Mouse (Mus musculus) G1E-ER4 (cell line): ENCODE measurements around the gene Polr1c. TPM values are rescaled to one million over a fixed set of nuclear protein-coding genes. Genes with fewer than 3 reads are reported as not detected.

Source experiments
- GATA1 ChIP-seq: IDR thresholded peaks from one replicate; pipeline ENCODE4 v1.8.0; 2012; ENCODE audit warnings: low read length, inconsistent platforms
- polyA plus RNA-seq: library from polyadenylated mRNA; stranded (reverse); fragments of >175 nt; gene quantifications from 2 replicates; pipeline ENCODE4 v1.2.3, GENCODE M21; 2012

Polr1c gene
- 16.5 and 28.3 TPM in 2 replicates for polyA plus RNA-seq

DNA sequence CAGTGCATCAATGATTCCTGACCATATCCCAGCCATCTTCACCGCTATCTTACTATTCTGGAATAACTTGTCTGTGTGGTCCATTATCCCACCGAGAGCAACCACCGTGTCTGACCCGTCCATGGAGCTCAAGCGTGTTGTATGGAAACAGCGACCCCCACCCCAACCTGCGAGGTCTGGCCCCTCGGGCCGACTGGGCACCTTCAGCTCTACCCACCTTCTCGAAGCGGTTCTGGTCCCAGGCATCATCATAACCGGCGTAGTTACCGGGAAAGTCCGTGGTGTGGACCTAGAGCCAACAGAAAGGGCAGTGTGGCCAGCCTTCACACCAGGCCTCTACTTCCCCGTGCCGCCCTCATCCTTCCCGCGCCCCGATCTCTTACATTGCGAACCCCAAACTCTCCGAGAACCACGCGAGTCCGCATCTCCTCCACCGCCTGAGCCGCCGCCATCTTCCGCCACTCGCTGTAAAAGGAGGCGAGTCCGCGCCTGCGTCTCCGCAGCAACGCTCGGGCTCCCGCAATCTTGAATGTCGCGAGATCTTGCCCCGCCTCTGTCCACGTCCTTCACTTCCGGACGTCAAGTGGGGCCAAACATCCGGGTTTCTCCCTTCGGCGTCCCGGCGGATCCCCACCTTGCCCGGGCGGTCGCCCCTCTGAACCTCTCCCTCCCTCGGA is at the start of gene Polr1c, which contains the start of gene Yipf3:
TSS of gene Polr1c (minus strand) at position 543 of the 677 bp plus-strand sequence.
TSS of gene Yipf3 (plus strand) at position 569 of the 677 bp plus-strand sequence.
- no peak for TF ChIP-seq GATA1

DNA sequence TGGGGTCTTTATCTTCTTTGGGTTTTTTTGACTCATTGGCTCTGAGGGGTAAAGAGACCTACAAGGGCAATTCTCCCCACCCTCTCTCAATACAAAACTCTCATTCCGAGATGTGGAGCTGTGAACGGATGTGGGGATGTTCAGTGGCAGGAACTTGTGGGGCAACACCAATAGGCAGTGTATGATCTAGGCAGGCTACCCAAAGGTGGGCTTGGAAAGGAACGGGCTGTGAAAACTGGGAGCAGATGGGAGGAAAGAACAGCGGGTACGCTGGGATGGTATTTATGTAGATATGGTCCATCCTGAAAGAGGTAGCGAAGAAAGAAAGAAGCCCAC is 49.1 kb upstream of the Polr1c start:
- TF ChIP-seq GATA1 = no peak

DNA sequence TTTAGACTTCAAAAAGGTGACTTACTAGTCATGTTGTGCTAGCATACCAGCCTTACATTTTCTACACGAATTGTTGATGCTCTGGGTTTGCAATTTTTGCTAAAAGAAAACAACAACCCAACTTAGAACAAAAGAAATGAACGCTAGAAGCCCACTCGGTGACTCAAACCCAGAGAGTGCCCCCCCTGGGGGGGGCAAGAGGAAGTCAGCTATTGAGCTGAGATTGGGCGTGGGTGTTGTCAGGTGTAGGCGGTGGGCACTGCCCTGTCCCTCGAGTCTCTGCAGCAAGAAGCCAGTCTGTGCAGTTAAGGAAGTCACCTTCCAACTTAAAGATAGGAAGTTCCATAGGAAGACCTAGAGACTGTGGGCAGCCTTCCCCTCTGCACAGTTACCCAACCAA is 48.7 kb upstream of the Polr1c start:
- no peak for TF ChIP-seq GATA1

DNA sequence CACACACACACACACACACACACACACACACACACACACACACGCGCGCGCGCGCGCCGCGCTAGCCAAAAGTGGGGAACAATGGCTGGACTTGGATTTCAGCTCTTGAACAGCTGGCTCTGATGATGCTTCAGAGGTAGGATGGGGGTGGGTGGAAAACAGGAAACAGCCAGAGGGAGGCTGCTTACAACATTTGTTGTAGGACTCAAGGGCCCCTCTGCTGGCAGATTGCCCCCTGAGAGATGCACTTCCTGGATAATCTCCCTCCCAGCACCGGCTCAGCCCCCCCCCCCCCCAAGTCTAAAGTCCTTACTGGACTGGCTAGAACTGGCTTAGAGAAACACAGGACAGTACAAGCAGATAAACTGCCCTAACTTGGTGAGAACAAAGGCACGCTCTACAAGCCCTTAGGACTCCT is 39.8 kb upstream of the Polr1c start:
- TF ChIP-seq GATA1 = no peak

DNA sequence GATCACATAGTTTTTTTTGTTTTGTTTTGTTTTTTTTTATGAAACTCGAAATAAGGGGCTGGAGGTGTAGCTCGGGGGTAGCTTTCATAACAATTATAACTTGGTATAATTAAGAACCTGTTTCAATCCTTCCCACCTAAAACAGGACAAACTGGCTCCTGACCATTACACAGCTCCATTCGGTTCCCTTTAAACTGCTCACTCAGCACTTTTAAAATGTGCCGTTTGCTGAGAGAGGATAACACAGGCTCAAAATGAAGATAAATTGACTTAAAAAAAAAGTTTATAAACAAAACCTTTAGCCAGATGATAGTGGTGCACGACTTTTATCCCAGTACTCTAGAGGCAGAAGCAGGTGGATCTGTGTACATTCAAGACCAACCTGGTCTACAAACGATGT is 37.6 kb upstream of the Polr1c start:
- no peak for TF ChIP-seq GATA1

DNA sequence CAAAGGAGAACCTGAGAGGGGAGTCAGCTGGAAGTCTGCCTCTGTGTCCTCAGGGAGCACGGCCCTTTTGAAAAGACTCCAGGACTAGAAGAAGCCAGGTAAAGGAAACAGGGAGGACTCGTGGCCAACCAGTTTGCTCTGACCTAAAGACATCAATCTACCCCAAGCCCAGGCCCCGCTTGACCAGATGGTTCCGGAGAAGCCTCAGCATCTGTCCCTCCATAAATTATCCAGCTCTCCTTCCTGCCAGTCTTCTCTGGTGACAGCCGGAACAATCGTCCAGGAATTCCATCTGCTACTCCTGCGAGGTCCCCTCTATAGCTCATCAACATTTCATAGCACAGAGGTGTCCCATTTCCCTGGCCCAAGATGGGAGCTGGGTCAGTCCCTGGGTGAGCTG is 36.8 kb upstream of the Polr1c start:
- TF ChIP-seq GATA1 = no peak

DNA sequence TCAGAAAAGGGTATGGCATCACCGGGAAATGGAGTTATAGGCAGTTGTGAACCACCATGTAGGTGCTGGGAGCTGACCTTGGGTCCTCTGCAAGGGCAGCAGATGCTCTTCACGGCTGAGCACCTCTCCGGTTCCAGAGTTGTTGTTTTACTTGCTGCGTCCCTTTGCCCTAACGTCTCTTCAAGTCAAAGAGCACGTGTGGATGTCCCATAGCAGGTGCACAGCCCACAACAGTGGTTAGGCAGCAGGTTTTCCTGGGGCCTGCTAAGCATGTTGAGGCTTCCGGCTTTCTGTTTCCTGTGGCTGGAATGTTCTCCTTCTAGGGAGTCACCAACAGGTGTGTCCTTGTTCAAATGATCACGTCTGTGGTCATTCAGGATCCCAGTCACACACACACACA is 36.1 kb upstream of the Polr1c start:
- TF ChIP-seq GATA1 = no peak

DNA sequence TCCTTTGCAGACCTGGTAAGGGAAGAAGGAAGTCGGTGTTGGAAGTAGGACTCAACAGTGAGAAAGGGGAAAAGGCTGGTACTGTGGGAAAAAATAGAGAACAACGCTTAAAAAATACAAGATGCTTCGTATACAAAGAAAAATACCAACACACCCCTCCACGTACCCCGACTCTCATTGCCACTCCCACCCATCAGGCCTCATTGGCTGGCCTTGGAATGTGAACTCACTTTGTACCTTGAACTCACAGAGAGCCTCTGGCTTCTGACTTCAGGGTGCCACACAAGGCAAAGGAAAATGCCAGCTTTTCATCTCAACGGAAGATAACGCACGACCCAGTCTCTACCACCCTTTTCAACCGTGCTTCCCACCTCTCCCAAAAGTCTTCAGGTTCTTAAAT is 35.3 kb upstream of the Polr1c start:
- no peak for TF ChIP-seq GATA1

DNA sequence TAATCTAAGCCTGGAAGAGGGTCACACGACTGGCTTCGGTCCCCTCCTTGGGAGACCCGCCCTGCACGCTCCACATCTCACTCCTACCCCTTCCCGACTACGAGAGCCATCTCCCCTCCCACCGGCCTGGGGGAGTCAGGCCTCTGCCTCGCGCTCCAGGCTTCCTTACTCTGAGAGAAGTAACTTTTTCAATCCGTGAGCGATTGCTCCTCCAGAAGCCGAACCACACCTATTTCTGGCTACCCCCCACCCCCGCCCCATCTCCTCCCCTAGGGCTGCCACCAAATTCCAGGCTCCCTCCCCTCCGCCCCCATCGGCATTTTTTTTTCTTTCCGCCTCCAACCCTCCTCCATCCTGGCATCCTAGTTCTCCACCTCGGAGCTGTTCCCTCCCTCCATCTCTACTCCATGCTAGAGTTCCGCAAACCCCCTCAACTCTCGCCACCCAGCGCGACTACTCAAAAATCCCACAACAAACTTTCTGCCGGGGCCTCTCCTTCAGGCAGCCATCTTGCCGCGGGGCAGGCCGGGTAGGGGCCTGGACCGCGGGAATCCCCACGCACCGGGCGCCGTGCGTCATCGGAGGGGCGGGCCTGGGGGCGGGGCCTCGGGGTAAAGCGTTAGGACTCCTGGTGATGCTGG is 34.7 kb upstream of the Polr1c start, which contains the start of gene Tjap1:
TSS of gene Tjap1 (minus strand) at position 544 of the 641 bp plus-strand sequence.
- no peak for TF ChIP-seq GATA1

DNA sequence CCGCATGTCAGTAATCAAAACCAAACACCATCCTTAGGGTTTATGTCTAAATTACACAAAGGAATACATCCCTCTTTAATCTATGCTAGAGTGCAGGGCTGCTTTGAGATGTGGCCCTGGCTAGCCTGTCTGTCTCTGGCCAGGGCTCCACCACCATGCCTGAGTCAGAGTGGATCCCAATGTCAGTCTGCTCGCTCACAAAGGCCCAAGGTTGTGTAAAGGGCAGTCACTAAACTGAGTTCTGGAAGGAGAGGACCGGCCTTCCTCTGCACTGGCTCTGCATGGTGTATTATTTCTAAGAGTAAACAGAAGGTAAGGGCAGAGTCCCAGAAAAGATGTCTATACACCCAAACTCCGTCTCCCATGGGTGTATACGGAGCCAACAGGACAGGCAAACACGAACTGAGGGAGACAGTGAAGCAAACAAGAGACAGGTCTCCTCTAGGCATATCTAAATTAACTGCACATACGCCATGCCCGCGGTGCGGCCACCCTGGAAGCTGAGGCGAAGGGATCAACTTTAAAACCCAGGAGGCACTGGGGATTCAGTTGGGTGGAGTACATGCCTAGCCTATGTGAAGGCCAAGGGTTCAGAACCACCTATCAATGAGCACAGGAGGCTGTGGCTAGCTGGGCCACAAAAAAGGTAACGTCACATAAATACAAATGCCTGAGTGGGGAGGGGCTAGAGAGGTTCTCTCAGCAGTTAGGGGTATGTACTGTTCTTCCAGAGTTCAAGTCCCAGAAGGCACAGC is 30.3 kb upstream of the Polr1c start:
- no peak for TF ChIP-seq GATA1

DNA sequence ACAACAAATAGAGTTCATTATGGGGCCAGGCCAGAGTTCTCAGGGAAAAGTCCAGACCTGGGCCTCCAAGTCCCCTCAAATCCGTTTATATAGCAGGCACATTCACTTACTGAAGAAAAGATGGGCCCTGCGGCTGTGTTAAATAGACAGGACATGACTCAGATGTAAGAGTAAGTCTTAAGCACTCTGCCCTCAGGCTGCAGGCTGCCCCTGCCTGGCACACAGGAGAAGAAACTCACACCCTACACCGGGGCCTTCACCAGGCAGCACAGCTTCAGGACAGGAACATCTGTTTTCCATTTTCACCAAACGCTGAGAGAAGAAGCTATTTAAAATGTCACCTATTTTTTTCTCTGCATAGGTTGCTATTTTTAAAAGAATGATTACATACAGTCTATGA is 29.7 kb upstream of the Polr1c start:
- TF ChIP-seq GATA1 = no peak

DNA sequence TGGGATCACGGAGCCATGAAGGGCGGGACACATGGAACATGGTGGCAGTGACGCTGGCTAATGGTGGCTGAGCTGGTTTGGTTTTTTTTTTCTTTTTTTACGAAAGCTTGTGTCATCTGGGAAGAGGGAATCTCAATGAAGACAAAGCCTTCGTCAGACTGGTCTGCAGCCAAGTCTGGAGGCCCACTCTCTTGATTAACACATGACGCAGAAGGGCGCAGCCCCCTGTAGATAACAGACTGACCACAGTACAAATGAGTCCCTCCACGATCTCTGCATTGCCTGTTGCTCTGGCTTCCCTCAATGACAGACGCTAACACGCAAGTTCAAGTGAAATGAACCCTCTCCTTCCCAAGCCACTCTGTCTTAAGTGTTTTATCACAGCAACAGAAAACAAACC is 27.7 kb upstream of the Polr1c start:
- TF ChIP-seq GATA1 = no peak

DNA sequence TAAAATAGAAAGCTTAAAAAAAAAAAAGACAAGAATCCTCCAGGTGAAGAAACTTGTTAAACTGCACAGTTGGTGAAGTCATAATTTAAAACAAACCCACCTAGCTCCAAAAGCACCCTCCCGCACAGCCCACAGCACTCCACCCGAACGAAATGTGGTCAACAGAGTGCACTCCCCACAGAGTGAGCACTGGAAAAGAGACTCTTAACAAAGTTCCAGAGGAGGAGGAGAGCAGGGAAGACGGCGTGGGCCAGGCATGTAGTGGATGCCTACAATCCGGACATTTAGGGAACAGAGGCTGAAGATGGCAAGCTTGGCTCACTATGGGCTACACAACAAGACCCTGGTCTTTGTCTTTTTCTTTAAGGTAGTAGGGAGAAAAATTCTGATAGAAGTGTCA is 27.2 kb upstream of the Polr1c start:
- TF ChIP-seq GATA1 = no peak

DNA sequence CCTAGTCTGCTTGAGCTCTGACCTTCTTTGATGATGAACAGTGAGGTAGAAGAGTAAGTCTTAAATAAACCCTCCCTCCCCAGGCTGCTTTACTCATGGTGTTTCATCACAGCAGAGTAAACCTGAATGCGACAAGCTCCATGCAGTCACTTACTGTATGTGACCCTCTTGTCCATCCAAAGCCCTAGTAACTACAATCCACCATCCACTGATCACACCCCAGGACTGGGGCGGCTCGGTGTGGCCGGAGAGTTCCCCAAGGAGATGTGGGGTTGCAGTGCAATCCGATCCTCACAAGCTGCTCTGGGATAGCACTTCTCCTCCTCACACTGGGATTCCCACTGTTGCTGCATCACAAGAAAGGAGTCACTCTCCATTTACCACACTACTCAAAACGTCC is 26.6 kb upstream of the Polr1c start:
- no peak for TF ChIP-seq GATA1

DNA sequence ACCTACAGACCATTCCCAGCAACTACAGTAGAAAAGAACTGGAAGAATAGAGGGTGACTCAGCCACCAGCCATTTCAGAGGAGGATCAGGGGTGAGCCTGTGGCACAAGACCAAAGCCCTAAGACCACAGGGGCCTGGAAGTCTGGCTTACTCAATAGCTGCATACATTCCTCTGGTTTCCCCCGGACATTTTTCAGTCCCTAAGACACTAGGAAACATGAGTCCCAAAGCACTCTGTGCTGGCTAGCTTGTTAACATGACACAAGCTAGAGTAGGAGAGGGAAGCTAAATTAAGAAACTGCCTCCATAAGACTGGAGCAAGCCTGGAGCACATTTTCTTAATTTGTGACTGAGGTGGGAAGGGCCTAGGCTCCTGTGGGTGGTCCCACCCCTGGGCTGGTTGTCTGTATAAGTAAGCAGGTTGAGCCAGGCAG is 26.0 kb upstream of the Polr1c start:
- no peak for TF ChIP-seq GATA1

DNA sequence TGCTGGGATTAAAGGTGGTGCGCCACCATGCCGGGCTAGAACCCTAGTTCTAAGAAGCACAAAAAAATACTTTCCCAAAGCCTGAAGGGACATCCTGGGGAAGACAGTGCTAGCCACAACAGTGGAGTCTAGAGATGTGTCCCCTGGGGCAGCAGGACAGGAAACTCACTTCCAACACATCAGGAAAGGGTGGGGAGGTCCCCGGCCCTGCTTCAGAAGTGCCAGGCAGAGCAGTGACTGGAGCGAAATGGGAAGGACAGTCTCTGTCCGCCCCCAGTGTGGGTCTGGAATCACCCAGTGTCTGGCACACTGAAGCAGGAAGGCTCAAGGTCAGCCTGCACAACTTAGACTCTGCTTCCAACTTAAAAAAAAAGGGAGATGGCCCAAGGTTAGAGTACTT is 24.8 kb upstream of the Polr1c start:
- no peak for TF ChIP-seq GATA1

DNA sequence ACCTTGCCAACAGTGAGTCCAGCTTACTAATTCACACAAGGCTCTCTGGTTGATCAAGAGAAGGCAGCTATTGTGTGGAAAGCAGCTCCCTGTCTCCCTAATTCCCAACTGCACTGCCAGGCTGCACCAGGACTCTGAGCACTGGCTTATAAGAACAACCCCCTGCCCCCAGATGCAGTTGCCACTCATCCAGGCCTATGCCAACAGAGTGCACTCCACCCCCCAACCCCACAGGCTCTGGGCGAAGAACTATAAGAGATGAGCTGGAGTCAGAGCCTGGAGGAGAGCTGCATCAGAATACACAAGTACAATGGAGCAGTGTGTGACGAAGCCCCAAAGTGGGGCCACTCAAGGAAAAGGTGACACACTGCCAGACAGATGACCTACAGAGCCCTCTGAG is 24.2 kb upstream of the Polr1c start:
- TF ChIP-seq GATA1 = no peak
